Mouse (Mus musculus) thymus, adult 2 months (tissue): Measurements from ENCODE around the gene Heatr4.

Experiments
- CTCF ChIP-seq: fragments of 200-500 bp; IDR thresholded peaks from 2 replicates; pipeline ENCODE4 v1.5.1; 2012; ENCODE audit warnings: mild to moderate bottlenecking, control low read depth, low read length, moderate library complexity, borderline replicate concordance; ENCODE audit not compliant: control insufficient read depth, poor library complexity, insufficient read depth; ENCODE audit errors: extremely low read depth
- POLR2A ChIP-seq: fragments of 200-500 bp; IDR thresholded peaks from 2 replicates; pipeline ENCODE4 v1.6.1; 2012; ENCODE audit warnings: mild to moderate bottlenecking, low read length, control low read depth, moderate library complexity; ENCODE audit not compliant: control insufficient read depth, poor library complexity, insufficient read depth; ENCODE audit errors: extremely low read depth

GRCm38 (mm10) chr12:83949043-83949442 lies 35.6 kb downstream of the Heatr4 start:
- no peak for TF ChIP-seq CTCF
- TF ChIP-seq POLR2A, result no peak
